Mouse (Mus musculus) gastrocnemius, adult 2 months (tissue): ENCODE measurements around the gene Drd2. TPM values are rescaled to one million over a fixed set of nuclear protein-coding genes. Genes with fewer than 3 reads are reported as not detected.

ENCODE experiments used
- DNase-seq: peaks from one replicate; pipeline ENCODE4 v3.0.0; 2022
- H3K27ac ChIP-seq: fragments of 200-600 bp; 2 replicates; pipeline ENCODE4 v1.8.1; 2022; ENCODE audit warnings: mild to moderate bottlenecking
- H3K4me3 ChIP-seq: fragments of 200-600 bp; 2 replicates; pipeline ENCODE4 v1.8.1; 2022; ENCODE audit warnings: mild to moderate bottlenecking, moderate library complexity
- CTCF ChIP-seq: fragments of 200-600 bp; IDR thresholded peaks from 2 replicates; pipeline ENCODE4 v1.8.1; 2022; ENCODE audit warnings: antibody characterized with exemption, mild to moderate bottlenecking, moderate library complexity
- intact Hi-C: fragments of 180-260 bp; cut with DNase I; formaldehyde crosslinking; loops from one replicate; pipeline ENCODE4 v1.15.1; 2025
- long read RNA-seq, 2 experiments: library from polyadenylated mRNA; stranded (forward); transcript quantifications; one replicate each; pipeline ENCODE4 v2.0.0; 2021
- total RNA-seq, 2 experiments: library from RNA; stranded (reverse); gene quantifications; 2 replicates each; pipeline ENCODE4 v1.2.3; 2021

The Drd2 gene
- not detected for total RNA-seq
- long read RNA-seq, experiment 1: 0 reads
- long read RNA-seq, experiment 2: 0 reads

DNA sequence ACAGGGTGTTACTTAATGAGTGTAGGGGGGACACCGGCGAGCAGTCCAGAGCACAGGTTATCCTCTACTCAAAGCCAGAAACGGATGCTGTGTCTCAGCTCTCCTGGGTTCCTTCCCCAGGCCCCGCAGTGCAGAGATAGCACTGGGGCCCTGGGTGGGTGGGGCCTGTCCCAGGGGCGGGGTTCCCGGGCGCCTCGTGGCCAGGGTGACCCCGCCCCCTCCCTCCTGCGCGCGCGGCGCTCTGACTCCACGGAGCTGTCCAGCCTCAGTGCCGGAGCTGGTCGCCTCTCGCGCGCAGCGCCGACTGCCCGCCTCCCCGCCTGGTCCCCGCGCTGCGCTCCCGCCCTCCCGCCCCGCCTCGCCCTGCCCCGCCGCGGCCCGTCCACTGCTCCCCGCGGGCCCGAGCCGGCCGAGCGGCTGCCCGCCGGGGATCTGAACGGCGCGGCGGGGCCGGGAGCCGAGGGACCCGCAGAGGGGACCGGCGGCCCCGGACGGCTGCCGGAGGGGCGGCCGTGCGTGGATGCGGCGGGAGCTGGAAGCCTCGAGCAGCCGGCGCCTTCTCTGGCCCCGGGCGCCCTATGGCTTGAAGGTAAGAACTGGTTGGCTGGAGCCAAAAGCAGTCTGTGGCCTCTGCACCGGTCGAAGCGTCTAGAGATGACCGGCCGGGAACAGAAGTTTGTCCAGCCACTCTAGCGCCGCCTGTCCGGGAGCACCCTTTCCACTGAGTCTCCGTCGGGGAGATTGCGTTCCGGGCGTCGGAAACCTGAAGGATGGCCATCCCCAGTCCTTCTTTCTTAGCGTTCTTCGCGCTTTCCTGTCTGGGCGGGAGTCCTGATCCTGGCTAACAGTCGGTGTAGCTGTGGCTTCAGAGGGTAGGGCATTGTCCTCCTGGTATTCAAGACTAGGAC lies at the start of gene Drd2:
Gene Drd2 (plus strand): TSS at position 492 of the 908 bp plus-strand sequence.
- no peak within 1 kb of the TSS for H3K27ac ChIP-seq

DNA sequence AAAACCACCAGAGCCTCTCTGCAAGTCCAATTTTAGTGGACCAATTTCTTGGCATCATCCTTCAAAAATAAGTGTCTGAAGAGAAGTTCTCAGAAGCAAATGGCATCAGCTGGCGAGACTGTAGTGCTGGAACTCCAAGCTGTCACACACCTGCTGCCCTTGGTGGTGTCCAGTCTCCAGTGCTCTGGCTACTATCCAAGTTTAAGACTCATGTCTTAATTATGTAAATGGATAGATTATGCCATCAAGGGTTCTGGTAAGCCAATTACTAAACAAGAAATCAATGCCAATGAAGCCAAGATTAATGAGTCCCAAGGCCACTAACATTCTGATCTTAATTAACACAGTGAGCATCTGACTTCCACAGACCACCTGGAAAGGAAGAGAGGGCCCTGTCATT lies 45.3 kb upstream of the Drd2 start:
- no peak for DNase-seq
- Histone ChIP-seq H3K4me3 (no peak overlapping the region), H3K27ac (no peak overlapping the region)
- no peak for TF ChIP-seq CTCF
- intact Hi-C loops: no loop called here

More for the DNA sequence above, at the start of gene Drd2:
- DNase-seq: no peak
- no peak within 1 kb of the TSS for H3K4me3 ChIP-seq
- intact Hi-C loops: no loop called here
- TF ChIP-seq CTCF: no peak

DNA sequence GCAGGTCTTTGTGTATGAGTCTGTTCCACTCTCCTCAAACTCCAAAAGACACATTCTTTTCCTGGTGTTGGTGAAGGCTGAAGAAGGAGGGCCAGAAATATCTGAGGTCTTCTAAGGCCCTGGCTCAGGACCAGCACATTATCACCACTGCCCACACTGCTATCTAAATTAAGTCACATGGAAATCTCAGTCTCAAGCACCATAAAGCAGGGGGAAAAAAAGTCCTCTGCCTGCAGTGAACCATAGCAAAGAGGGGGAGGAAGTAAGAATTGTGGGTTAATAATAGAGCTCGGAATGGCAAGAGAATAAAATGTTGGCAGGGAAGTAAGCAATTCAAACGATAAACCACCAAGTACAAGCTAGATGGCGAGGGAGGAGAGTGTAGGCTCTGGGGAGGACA lies 32.9 kb upstream of the Drd2 start:
- H3K27ac ChIP-seq: no peak overlapping the region
- intact Hi-C loops: no loop called here
- no peak overlapping the region for H3K4me3 ChIP-seq
- TF ChIP-seq CTCF: no peak
- no peak for DNase-seq

DNA sequence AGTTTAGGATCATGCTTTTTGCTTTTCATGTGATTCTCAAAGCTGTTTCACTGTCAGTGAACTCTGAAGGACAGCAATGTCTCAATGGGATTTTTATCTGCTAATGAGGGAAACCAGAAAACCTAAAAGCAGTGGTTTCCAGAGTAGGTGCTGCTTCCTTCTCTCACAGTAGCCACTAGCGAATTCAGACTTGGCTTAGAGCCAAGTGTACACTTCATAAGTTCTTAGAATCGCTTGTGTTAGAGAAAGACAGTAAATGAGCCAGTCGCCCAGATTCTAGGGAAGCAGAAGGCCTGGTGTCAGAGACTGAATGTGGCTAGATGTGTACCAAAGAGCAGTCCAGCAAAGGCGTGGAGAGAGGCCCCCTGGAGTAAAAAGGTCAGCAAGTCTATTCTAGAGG lies 29.6 kb upstream of the Drd2 start:
- Histone ChIP-seq H3K27ac (no peak overlapping the region), H3K4me3 (no peak overlapping the region)
- TF ChIP-seq CTCF: no peak
- intact Hi-C loops: no loop called here
- DNase-seq: no peak

DNA sequence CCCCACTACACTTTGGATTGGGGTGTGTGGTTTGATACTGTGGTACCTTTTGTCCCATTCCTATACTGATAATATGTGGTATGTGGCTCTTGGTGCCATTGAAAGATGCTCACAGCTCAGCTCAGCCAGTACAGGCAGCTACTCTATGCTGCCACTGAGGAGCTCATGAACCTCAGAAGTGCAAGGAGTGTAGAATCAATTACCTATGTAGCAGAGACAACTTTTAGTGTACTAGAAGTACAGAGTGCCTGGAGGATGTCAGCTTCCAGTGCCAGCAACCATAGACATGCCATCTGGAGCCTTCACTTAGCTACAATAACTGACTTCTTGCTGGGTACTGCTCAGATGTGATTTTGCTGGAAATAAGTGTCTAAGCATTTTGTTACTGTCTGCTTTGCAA lies 21.8 kb upstream of the Drd2 start:
- intact Hi-C loops: no loop called here
- TF ChIP-seq CTCF: no peak
- H3K27ac ChIP-seq: no peak overlapping the region

DNA sequence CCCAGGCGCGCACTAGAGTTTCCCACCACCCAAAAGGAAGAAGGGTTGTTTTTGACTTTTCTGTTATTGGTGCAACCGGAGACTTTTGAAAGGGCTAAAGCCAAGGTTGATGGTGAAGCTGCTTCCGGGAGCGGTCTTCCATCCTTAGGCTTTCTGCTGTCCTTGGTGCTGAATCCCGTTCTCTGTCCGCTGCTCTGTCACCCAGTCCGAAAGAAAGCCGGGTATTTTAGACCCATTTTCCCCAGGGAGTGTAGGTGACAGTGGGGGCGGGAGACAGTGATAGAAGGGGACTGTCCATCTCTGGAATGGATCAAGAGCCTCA lies 578 bp downstream of the Drd2 start:
- H3K4me3 ChIP-seq: no peak overlapping the region
- no peak overlapping the region for H3K27ac ChIP-seq
- no peak for TF ChIP-seq CTCF
- DNase-seq: no peak
- intact Hi-C loops: no loop called here

More for the DNA sequence above, 21.8 kb upstream of the Drd2 start:
- DNase-seq: no peak
- H3K4me3 ChIP-seq: no peak overlapping the region

DNA sequence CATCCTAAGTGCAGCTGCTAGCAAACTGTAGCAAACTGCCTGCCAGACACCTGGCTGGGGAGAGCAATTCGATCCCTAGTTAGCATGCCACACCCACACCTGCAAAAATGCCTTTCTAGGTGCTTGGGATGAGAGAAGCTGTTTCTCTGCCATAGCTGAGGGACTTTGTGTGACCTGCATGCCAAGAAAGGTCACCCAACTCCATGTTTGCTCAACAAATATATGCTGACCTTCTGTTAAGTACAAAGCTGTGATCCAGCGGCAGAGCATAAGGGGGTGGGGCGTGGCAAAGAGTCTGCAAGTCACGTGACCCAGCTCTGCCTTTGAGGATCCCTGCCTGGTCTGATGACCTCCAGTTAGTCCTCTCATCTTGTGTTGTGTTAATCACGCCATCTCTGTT lies 25.3 kb downstream of the Drd2 start:
- intact Hi-C loops: no loop called here
- TF ChIP-seq CTCF: no peak
- H3K4me3 ChIP-seq: no peak overlapping the region
- no peak overlapping the region for H3K27ac ChIP-seq
- DNase-seq: no peak

DNA sequence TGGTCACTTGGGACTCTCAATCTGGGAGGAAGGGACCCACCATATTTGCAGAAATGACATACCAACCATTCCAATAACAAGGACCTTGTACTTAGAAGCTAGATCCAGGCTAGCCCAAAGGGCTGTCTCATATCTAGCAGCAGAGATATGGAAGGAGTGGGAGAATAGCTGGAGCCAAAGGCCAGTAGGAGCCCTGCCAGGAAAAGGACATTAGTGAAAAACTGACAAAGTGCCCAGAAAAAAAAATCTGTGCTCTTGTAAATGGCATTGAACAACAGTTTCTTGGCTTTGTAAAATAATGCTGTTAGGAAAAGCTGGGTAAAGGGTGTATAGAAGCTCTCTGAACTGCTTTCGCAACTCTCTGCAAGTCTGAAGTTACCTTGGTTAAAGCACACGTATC lies 33.5 kb downstream of the Drd2 start:
- Histone ChIP-seq H3K27ac (no peak overlapping the region), H3K4me3 (no peak overlapping the region)
- no peak for TF ChIP-seq CTCF
- no peak for DNase-seq
- intact Hi-C loops: no loop called here

DNA sequence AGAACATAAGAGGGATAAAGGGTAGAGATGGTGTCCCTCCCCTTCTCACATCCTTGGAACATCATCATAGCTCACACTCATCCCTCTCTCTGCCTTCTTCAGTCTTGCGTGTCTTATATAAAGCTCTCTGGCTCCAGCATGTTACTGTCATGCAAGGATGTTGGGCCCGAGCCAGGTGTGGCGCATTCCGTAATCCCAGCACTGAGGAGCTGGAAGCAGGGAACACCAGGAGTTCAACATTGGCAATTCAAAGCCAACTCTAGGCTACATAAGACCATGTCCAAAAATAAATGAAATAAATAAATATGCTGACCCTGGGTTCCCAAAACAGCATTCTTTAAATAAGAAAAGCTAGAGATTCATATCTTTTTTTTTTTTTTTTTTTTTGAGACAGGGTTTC lies 39.5 kb downstream of the Drd2 start:
- no peak overlapping the region for H3K4me3 ChIP-seq
- H3K27ac ChIP-seq: no peak overlapping the region
- intact Hi-C loops: no loop called here
- DNase-seq: no peak
- TF ChIP-seq CTCF: no peak

DNA sequence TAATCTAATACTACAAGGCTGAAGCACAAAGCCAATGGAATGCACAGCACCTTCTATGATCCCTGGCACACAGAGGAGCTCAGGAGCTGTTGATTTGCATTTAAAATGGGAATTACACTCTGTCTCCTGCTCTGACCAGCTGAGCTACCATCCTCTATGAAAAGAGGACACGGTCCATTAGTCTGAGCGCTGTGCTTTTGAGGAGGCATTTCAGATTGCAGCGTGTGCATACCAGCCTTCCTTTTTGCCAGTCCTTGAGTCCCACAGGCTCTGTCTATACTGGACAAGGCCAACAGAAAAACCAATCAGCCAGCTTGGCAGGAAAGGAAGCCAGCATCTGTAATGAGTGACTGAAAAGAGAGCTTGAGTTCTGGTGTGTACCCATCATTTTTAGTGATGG lies 43.6 kb downstream of the Drd2 start:
- DNase-seq: no peak
- H3K27ac ChIP-seq: no peak overlapping the region
- no peak for TF ChIP-seq CTCF
- H3K4me3 ChIP-seq: no peak overlapping the region
- intact Hi-C loops: no loop called here

DNA sequence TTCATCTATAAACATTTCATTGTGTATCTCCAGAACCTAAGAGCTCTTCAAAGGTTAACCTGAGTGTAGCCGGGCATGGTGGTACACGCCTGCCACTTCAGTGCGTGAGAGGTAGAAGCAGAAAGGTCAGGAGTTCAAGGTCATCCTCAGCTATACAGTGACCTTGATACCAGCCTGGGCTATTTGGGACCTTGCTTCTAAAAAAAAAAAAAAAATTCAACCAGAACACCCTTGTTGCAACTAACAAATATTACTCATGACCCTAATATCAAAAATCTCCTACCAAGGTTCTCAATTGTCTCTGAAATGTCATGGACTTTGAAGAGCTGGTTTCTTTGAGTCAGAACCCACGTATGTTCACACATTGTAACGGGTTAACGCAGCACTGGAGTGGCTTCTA lies 44.4 kb downstream of the Drd2 start:
- intact Hi-C loops: no loop called here
- no peak for DNase-seq
- no peak overlapping the region for H3K27ac ChIP-seq
- H3K4me3 ChIP-seq: no peak overlapping the region
- TF ChIP-seq CTCF: no peak

DNA sequence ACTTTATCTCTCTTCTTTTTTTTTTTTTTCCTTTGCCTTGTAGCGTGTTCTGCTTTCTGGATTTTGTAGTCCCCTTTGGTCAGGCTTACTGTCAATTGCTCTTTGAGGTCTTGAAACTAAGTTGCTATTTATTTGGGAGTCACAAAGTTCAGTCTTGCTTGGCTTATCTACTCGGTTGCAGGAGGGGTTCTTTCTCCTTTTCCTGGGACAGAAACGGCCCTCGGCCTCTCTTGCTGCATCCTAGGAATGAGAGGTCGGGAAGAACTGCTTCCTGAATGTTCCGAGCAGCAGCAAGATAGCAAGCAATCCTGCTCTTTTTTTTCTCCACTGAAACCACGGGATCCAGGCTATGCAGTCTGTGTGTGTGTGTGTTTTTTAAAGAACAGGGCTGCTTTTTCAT lies 44.9 kb downstream of the Drd2 start:
- no peak for TF ChIP-seq CTCF
- Histone ChIP-seq H3K4me3 (no peak overlapping the region), H3K27ac (no peak overlapping the region)
- no peak for DNase-seq
- intact Hi-C loops: no loop called here

DNA sequence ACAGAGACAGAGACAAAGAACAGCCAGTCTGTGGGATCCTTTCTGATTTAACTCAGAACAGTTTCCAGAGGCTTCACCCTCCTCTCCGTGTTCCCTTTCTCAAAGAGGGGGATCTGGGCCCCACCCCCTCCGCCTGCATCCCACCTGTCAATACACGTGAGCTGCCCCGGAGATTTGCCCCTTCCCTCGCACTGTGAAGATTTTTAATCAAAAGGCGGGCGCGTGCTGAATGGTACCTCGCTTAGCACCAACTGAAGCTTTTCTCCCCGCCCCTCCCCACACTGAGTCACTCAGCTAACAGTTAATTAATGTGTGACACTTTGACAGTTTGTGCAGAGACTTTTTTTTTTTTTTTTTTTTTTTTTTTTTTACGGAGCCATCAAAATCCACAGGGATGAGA lies 45.7 kb downstream of the Drd2 start:
- H3K27ac ChIP-seq: no peak overlapping the region
- intact Hi-C loops: no loop called here
- TF ChIP-seq CTCF: no peak
- H3K4me3 ChIP-seq: no peak overlapping the region
- no peak for DNase-seq

DNA sequence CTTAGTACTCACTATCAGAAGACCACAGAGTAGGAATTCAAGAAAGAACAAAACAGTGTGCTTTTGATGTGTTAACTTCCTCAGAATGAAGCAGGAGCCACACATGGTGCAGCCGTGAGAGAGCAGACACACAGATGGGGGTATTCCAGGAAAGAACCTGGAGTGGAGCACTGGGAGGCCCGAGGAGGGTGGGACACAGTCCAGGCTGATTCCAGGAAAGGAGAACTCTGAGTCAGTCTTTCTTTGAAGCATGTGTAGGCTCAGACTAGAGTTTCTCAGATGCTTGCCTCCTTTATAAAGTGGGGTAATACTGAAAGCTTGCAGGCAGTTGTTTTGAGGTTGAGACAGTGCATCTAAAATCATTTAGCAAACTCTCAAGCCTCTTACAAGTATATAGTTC lies 51.8 kb downstream of the Drd2 start:
- no peak for TF ChIP-seq CTCF

More for the DNA sequence above, 51.8 kb downstream of the Drd2 start:
- no peak for DNase-seq
- intact Hi-C loops: no loop called here
- Histone ChIP-seq H3K4me3 (no peak overlapping the region), H3K27ac (no peak overlapping the region)
